Mouse (Mus musculus) activated CD4-positive, CD25-positive, alpha-beta regulatory T cell, adult 4 months (primary cell): ENCODE data around the gene Nrip3. TPM values are rescaled to one million over a fixed set of nuclear protein-coding genes. Genes with fewer than 3 reads are reported as not detected.

Experiments
- ATAC-seq: one replicate; pipeline ENCODE4 v1.8.0; 2017
- polyA plus RNA-seq, 2 experiments: library from polyadenylated mRNA; unstranded; fragments of 100-300 nt; shearing (Covaris generic); gene quantifications; one replicate each; pipeline ENCODE4 v1.2.1; 2017

Nrip3 gene
- polyA plus RNA-seq = under 1 TPM; 0.46 to 0.61 TPM

DNA sequence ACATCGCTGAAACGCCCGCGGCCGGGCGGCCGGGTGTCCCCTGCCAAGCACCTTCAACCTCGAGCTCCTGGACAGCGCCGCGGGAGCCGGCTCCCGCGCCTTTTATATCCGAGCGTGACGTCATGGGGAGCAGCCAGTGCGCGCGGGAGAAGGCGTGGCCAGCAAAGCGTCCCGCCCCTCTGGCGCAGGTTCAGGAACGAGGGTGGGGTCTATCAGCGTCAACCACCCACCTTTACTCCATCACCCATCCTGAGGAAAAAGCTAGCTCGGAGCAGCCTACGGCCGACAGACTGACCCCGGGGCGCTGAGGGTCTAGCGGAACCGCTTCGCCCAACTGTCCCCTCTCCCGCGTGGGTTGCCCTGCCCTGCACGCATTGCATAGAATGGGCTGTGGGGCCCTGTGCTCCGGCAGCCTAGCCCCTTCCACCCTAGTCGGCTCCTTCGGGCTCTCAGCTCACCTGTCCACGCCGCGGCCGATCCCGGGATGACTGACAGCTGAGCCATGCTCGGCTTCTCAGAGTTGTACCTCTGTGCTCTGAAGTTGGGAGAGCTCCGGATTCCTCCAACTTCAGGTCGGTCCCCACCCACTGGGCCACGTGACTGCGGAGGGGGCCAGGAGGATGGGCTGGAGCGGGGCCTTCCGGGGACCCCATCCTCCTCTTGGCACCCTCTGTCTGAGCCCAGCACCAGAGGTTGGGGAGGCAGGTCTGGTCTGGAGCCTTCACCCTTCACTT is at the start of gene Nrip3:
TSS of gene Nrip3 (minus strand) at position 556 of the 734 bp plus-strand sequence.
- ATAC-seq = peak; percentile 81

DNA sequence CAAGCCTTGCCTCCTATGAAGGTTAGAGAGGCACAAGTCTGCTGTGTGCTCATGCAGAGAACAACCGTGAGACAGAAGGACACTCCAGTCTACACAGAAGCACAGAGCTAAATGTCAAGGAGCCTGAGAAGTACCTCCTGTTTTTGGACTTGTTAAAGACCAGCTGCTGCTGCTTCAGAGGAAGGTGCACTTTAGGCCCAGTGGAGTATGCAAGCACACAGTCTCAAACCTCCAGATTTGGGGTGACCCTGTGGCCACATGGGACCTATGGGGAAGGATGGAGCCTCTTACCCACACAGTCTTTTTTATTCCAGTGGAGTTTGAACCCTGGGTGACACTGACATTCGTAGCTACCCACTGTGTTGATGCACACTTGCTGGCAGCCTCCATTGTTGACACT is 49.6 kb upstream of the Nrip3 start:
- no peak for ATAC-seq

DNA sequence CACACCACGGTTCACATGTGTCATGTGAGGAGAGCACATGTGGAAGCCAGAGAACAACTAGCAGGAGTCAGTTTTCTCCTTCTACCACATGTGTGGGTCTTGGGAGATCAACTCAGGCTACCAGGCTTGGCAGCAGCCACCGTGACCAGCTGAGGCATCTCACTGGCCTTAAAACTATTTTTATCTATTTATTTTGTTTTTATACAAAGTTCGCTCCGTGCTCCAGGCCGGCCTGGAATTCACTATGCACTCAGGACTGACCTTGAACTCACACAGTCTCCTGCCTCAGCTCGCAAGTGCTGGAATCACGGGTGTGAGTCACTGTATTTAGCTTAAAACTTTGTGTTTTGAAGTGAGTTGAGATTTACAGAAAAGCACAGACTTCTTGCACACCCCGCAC is 45.1 kb upstream of the Nrip3 start:
- no peak for ATAC-seq

DNA sequence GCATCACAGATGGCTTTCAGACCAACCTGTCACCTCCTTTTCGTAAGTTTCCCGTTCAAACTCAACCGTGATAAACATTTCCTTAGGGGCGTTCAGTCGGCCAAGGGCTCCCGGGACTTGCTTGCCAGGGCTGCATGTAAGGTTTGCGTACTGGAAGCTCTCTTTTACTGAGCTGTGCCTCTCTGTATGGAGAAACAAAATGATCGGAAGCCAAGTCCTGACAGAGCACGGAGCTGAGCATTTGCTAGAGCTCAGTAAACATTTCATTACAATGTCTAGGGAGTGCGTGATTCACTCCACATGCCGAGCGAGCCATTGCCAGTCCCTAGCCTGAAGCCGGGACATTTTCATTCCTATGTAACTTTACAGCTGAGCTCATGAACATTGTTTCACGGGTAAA is 43.5 kb upstream of the Nrip3 start:
- no peak for ATAC-seq

DNA sequence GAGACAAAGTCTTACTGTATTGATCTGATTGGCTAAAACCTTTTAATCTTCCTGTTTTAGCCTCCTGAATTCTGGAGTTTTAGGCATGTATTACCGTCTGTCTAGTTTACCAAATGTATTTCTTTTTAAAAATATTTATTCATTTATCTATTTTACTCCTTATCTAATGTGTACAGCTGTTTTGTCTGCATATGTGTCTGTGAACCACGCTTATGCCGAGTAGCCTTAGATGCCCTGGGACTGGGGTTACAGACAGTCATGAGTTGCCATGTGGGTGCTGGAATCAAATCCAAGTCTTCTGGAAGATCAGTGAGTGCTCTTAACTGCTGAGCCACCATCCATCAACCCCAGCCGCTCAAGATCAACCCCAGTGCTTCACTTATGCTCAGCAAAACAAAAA is 36.8 kb upstream of the Nrip3 start:
- ATAC-seq = no peak

DNA sequence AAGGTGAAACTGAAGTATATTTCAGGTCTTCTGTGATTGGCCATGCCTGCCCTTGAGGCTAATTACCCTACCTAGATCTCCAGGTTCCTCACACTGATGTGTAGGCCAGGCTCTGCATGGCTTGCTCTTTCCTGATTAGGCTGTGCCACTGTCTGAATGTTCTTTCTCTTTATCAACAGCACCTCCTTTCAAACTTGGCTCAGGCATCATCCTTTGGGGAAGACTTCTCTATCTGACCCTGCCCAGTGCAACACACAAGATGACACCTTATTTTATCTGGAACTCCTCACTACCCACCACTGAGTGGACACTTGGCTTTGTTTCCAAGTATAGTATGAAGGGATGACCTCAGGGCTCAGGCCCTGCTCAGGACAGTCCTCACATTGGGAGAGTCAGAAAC is 36.1 kb upstream of the Nrip3 start:
- no peak for ATAC-seq

DNA sequence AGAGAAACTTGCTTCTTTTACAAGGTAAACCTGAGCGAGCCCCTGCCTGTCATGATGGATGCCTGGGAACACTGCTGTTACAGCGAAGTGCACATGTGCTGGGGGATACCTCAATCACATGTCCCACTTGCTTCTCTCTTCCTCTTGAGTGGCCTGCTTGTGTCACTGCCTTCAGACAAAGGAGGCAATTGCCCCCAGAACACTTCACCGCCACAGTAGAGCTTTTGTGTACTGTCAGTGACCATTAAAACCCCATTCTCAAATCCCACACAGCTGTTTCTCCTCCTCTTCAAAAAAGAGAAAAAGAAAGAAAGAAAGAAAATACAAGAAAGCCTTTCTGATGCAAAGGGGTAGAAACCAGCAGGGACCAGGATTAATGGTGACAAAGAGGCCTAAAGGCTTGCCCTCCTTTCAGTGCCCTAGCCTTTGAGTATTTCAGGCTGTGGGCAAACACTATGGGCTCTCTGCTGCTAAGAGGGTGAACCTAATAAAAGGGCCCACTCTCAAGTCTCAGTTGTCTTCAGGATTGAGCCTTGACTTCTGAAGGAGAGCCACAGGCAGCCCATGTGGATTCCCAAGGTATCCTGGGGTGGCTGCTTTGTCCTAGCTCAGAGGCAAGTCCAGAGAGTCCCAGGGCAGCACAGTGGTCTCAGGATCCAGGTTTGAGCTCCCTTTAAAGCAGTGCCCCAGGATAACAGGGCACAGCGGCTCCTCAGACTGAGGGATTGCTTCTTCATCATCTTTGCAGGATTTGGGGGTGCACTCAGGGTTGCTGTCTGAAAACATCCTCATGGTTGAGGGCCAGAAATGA is 31.7 kb upstream of the Nrip3 start:
- no peak for ATAC-seq

DNA sequence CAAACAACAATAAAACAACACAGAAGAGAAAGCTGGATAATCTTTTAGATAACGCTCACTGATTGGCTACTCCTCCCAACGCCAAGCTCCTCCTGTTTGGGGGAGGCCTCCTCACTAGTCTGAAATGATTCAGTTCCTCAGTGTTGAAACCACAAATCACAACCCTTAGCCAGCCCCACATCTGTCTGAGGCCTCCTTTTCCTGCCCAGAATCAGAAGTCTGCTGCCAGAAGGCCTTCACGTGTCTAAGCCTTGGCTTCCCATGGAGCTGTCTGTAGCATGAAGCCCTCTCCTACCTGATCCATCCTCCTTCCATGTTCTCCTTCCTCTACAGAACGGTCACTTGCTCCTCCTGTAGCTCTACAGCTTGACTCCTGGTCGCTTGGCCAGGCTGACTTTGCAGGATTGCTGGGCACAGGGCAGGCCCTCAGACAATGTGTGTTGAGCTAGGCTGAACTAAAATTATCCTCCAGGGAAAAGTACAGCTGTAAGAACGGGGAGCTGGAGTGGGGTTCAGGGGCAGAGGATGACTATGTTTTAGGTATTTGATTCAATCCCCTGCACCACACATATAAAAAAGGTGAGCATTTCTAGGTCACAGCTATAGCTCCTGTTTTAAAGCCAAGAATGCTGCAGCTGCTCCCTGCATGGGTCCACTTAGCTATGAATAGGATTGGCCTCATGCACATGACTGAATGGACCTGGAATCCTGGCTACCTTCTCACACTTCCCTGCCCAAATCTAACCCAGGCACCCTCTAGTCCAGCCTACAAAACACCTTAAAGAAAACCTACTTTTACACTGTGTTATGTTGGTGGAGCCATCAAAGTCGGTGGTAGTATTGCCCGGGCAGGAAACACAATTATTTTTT is 26.0 kb upstream of the Nrip3 start:
- no peak for ATAC-seq

DNA sequence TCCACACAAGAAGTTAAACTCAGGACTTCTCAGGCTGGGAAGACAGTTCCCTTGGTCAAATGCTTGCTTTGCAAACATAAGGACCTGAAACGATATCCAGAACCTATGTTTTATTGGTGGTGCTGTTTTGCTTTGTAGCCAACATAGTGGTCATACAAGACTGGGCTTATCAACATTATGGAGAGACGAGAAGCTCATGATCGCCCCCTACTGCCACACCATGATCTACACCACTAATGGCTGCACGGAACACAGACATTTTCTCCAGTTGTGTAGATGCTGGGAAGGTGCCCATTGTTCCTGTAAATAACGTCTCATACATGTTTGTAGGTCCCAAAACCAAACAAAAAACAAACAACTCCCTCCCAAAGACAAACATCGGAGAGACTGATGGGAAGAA is 23.0 kb upstream of the Nrip3 start:
- no peak for ATAC-seq

DNA sequence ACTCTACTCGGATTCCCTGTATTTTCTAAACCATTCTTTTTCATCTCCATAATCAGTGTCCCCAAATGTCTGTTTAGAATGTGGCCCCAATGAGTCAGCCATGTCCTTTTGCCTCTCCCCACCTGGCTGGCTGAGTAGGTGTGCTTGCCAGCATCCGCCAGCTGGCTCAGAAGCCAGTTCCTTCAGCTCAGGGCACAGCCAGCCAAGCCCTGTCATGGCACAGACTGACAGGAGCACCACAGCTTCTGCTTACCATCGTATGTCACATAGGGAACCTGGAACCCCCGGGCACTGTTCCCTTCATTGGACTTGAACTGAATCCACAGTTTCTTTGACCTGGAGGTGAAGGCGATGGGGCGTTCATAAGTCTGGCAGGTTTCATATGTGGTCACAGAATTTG is 22.5 kb upstream of the Nrip3 start:
- no peak for ATAC-seq

DNA sequence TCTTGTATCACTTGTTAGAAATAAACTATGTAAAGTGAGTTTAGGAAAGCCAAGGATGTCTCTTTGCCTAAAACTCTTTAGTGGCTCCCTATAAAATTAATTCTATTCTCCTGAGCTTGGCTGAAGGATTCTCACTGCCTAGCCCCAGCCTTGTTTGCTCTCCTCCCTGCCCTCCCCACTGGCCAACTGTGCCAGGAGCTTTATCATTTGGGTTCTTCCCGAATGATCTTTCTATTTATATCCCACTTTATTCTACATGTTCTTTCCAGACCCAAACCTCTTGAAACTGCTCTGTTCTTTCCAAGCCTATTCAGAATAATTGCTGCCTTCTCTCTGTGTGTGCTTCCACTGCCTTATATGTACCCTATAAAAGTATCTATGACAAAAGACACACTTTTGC is 21.7 kb upstream of the Nrip3 start:
- no peak for ATAC-seq

DNA sequence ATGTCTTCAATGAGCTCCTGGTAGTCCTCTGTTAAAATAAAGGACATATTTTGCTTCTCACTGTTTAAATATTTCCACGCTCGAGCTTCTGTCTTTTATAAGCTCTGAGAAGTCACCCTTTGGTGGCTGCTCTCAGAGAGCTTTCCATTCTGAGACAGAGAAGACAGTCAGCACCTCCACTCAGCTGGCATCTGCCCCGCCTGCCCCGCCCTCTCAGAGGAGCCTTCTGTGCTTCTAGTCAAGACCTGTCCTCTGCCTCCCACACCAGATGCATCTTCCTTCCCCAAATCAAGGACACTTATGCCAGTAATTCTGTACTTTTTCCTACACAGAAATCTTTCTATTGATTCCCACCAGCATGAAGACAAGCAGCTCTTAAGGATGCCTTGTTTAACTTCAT is 18.8 kb upstream of the Nrip3 start:
- no peak for ATAC-seq

DNA sequence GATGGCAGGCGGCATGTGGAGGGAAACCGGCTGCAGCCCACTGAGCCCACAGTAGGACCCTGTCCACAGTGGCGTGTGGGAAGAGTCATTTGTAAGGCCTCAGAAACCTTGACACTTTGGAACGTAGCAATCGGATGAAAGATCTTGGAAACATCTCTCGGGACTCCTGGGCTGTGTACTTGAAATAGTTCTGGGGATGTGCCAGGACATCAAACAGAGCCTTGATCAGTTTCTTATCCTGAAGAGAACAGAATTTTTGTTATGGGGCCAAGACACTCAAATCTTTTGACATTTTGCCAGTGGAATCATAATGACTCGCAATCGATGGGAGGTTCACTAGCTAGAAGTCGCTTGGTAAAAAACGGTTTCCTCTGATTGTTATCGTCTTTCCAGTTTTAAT is 17.3 kb upstream of the Nrip3 start:
- ATAC-seq = no peak

DNA sequence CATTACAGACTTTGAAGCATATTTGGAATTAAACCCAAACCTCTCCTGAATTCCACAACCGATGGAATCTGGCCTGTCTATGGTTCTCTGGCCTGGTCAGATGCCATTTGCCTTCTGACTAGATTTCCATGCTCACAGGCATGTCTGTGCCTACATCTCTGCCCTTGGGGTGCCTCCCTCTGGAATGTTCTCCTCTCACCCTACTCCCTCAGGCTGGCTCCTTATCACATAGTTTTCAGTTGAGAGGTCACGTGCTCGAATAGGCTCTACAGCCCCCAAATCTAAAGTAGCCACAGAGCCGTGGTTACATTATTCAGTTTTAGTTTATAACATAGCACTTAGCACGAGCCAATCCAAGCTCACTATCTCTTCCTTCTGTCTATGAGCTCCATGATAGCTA is 13.7 kb upstream of the Nrip3 start:
- ATAC-seq = no peak

DNA sequence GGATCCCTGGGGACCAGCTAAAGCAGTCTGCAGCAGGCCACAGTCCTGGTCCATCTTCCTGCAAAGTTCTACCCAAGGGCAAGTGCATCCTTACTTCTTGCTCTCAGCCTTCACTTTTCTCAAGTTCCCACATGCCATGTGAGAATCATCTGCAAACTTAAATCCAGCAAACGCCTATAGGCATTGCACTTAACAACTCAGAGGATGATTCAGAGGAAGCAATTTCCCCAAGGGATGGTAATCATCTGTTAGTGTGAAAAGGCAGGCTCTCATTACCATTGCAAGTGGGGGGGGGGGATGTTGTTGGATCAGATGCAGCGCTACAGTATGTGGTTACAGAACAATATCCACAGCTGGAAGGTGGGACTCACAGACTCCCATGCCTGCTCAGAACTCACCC is 12.7 kb upstream of the Nrip3 start:
- ATAC-seq = no peak

DNA sequence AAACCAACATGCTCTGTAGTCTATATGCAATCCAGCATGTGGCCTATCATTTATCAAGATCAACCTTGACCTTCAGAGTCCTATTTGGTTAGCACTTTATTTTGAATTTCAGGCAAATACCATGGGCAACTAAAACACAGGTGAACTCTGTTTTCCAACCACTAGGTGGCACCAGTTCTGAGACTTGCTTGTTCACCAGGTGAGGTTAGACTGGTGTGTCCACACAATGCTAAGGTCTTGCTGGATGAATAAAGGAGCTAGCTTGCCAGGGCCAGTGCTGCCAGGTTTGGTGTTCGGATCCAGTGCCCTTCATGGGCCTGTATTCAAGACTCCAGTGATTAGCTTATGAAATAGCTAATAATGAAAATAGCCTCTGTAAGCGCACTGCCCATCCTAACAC is 10.9 kb upstream of the Nrip3 start:
- peak; percentile 69 for ATAC-seq

DNA sequence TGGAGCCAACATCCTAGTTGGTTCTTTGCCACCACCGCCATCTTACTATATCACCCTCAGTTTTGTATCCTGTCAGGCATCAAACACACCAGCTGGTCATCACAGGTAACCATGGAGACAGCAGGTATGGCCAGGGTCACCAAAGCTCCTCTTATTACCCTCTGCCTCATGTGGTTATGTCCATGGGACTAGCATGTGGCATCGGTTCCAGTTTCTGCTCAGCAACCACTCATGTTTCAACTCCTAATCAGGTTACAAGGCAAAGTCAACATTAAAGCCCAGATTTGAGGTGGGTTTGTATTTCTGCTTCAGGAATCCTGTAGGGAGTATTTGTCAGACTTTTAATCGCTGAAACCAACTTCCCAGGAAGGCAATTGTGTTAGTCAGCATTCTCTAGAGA is 9.0 kb upstream of the Nrip3 start:
- no peak for ATAC-seq

DNA sequence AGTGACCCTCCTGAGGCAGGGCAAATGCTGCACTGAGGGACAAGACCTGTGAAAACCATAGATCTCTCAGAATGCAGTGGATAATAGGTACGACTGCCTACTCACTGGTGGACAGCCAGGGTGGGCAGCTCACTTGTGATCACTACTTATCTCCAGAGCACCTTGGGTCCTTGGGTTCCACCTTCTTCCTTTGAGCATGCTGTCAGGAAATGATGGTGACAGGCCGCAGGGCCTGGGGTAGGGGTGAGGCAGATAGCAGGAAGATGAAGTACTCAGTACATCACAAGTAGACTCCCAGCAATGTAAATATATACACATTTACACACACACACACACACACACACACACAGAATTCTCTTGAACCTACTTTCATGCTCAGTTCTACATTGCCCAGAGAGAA is 6.0 kb upstream of the Nrip3 start:
- no peak for ATAC-seq

DNA sequence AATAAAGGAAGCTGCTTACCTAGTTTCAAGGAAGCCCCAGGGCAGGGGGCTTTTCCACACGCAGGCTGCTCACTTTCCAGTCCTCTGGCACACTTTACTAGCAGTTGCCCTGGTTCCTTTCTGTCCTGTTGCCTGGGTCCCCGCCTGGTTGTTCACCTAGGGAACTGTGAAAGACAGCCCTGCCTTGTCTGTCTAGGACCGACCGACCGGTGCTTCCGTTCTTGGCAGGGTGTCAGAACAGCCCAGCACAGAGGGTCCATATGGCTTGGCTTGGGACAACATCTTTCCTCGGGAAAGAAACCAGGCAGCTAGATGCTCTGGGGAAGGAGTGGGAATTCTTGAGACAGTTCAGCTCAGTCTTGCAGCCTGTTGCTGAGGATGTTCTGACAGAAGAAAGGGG is 1.5 kb upstream of the Nrip3 start:
- ATAC-seq = no peak

DNA sequence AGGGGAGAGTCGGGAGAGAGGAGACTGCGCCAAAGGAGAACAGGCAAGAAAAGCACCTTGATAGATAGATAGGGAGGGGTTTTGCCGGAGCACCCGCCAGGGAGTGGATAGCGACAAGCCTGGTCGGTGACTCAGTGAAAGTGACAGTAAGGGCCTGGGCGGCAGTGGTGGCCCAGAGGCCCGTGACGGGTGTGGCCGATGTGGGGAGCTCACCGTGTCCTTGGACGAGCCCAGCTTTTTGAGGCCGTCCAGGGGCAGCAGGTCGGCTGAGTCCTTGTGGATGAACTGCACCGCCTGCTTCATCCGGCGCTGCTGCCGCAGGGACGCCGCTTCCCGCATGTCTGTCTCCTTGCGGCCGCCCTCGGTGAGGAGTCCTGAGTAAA is 747 bp downstream of the Nrip3 start:
- ATAC-seq = peak; percentile 47

DNA sequence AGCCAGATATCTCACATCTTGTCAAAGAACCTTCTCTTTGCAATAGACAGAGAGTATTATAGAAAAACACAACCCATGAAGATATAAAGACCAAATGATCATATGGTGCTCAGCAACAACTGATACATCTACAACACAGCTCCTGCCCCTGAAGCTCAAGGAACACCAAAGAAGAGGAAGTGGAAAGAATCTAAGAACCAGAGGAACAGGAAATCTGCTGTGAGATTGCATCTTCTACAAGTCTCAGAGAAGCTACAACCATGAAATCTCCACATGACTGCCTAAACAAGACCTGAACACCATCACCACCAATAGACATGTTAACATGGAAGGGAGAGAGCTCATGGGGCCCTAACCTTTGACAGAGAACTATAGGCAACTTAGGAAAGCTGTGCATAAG is 9.6 kb downstream of the Nrip3 start:
- ATAC-seq = no peak

DNA sequence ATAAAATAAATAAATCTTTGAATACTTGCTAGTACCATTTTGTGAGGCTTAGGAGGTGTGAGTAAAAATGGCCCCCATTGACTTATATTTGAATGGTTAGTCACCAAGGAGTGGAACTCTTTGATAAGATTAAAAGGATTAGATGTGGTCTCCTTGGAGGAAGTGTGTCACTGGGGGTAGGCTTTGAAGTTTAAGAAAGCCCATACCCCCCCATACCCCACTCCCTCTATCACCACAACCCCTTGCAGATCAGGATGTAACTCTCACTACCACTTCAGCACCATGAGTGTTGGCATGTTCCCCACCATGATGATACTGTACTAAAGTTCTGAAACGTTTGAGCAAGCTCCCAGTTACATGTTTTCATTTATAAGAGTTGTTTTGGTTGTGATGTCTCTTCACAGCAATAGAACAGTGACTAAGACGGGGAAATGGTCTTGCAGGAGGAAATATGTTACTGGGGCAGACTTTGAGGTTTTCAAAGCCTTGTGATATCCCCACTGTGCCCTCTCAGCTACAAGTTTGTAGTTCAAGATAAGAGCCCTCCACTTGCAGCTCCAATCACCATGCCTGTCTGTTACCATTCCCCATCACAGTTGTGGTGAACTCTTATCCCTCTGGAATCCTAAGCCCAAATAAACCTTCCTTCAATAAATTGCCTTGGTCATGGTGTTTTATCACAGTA is 13.0 kb downstream of the Nrip3 start:
- ATAC-seq = no peak
